Mouse (Mus musculus) spleen, postnatal 4 days (tissue): ENCODE results near the gene Ccl28.
"Not testable (repeated sequence)": the region's sequence is repeated elsewhere in the genome, so short reads cannot be mapped to it uniquely, and the experiment has no call there.

ENCODE experiments used
- DNase-seq, 2 experiments: peaks; one replicate each; pipeline ENCODE4 v3.0.0; 2022; ENCODE audit warnings: low spot score in 2 of 2

The Ccl28 gene

GRCm38 (mm10) chr13:119648891-119649698, 25.5 kb downstream of the Ccl28 start:
- DNase-seq, result no peak

- DNase-seq, result no peak
Measured at GRCm38 (mm10) chr13:119649699-119650046, 26.1 kb downstream of the Ccl28 start.

GRCm38 (mm10) chr13:119654734-119655133, 31.1 kb downstream of the Ccl28 start:
- no peak for DNase-seq

DNA sequence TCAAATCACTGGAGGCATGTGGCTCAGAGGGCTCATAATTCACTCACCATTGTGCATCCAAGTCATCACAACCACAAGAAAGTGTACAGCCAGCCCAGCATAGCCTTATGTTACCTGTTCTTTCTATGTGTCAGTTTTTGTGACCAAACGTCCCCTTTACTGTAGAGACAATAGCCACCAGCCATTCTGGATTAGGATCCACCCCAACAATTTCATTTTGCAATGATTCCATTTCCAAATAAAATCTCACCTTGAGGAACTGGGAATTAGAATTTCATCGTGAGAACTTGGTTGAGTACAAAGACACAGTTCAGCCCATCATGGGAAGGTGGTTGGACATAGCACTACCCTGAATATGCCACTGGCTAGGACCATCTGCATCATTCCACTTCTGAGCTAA, 32.6 kb downstream of the Ccl28 start:
- DNase-seq, result no peak

- no peak for DNase-seq
Measured at GRCm38 (mm10) chr13:119656846-119657416, 33.3 kb downstream of the Ccl28 start.

DNA sequence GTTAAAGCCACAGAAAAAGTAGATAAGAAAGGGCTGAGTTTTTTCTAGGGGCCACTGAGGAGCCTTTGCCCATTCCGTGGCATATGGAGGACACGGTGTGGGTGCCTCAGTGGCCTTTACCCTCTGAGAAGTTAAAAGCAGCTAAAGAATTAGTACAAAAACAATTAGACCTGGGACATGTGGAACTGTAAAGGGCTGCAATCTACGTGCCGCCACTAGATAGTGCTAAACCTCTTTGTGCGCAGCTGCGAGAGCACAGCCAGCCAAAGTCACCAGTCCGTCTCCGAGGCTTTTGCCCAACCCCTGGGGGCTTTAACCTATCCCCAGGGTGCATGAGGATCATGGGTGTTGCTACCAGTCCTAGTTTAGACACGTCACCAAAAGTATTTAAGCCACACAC, 37.8 kb downstream of the Ccl28 start:
- DNase-seq, result not testable (repeated sequence)

DNA sequence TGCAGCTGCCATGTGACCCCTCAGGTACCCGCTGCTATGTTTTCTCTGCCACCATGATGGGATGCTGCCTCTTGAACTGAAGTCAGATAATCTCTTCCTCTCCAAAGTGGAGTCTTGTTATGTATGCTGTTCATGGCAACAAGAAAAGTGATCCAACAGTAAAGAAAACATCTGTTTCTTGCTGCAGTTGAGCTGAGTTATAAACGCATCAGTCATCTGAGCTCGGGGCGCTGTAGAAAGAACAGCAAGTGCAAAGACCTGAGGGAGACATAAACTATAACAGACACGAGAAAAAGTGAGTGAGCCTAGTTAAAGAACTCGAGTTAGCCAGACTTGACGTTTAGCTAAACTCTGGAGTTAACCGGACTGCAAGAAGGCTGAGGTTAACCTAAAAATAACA, 55.2 kb downstream of the Ccl28 start:
- no peak for DNase-seq

GRCm38 (mm10) chr13:119679721-119680120, 56.1 kb downstream of the Ccl28 start:
- no peak for DNase-seq

- no peak for DNase-seq
Measured at GRCm38 (mm10) chr13:119681161-119681560, 57.5 kb downstream of the Ccl28 start.

DNA sequence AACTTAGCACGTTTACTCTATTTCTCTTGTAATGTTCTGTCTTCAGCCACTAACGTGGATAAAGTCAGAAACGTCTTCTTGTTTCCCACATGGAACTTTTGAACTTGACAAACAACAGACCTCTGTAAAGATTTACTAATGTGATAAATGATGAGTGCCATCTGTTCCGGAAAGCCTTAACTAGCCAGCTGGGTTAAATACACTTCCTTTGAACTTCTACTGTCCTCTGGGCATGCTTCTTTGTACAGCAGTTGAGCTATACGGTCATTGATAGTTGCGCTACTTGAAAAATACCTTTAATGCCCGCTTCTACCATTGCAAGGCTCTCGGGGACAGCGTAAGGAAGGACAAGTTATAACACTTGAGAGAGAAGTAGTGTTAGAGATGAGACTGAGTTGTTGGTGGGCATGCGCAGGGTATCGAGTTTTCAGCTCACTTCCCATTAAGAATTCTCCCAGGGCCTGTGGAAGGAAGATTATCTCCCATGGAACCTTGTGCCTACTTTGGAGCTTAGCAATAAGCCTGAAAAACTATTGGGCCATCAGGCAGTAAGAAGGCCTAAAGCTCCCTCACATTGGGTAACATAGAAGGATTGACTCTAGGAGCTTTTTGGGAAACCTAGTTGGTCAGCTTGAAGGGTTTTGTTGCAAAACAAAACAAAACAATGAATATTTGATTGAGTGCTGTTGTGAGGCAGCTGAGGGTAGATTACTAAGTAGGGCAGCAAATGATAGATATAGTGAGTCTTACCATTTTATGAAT, 61.0 kb downstream of the Ccl28 start:
- no peak for DNase-seq

DNA sequence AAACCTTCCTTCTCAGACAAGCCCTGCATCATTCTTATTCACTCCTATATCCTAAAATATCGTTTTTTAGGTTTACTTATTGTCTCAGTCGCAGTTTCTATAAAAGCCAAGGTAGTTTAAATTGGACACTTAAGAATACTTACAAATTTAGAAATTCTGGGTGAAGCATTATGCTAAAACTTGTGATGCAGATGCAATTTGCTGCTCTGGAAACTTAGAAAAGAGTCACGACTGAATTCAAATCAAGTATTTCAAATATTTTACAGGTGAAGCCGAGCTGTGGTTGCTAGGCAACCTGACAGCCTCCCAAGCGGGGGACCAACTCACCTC, 66.1 kb downstream of the Ccl28 start:
- DNase-seq, result no peak

DNA sequence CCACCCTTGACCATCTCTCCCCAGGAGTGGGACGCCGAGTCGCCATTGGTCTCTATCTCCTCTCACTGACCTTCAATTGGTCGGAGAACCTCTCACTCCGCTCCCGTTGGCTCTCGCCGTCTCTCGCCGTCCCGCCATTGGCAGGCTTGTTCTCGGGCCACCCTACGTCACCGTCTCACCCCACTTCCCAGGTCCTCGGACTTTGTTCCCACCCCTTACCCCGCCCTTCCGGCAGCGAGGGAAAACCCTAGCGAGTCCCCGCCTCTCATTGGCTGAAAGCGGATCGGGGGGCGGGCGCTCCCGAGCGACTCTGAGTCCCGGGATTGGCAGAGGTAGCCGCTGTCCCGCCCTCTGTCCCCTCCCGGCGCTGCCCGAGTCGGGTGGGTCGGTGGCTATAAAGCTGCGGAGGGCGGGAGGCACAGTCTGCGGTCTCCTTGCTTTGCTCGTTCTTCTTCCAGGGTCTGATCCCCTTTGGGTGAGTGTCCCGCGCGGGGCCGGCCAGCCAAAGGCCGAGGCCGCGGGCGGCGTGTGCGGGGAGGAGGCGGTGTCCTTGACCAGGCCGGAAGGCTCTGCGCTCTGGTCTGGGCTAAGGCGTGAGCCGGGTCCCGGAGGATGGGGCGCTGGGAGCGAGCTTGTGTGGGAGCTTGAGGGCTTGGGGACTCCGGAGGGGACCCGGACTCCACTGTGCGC, 66.6 kb downstream of the Ccl28 start, which contains the start of gene Hmgcs1:
TSS of gene Hmgcs1 (plus strand) at position 341 of the 690 bp plus-strand sequence.
- peak; percentile 97 to 98 for DNase-seq

DNA sequence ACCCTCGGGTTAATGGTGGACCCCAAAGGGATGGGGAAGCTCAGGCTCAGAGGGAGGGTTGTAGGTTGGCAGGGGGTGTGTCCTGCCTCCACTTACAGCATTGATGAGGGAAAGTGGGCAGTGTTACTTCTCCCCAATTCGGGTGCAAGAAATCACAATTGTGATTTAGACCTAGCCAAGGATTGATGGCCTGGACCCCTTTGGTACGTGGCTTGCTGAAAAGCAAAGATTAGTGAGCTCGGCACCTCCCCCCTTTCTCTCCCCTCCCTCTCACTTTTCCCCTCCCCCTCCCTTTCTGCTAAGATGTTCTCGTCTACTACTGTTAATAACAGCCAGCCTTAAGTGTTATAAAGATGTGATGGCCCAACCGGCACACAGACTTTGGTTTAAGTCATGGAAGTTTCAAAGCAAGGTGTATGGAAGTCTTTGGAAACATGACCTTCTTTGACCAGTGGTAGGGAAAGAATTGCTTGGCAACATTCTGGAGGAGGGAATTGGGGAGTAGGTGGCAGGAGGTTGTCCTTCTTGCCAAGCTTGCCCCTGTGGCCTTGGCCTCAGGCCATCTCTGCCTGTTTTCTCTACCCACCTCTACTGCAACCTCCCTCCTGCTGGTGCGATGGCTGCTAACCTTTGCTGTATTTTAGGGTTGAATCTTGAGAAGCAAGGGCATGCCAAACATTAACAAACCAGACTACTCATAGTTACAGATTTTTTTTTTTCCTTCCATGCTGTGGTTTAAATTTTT, 67.4 kb downstream of the Ccl28 start:
- no peak for DNase-seq

- not testable (repeated sequence) for DNase-seq
Measured at GRCm38 (mm10) chr13:119691958-119692357, 68.3 kb downstream of the Ccl28 start.

DNA sequence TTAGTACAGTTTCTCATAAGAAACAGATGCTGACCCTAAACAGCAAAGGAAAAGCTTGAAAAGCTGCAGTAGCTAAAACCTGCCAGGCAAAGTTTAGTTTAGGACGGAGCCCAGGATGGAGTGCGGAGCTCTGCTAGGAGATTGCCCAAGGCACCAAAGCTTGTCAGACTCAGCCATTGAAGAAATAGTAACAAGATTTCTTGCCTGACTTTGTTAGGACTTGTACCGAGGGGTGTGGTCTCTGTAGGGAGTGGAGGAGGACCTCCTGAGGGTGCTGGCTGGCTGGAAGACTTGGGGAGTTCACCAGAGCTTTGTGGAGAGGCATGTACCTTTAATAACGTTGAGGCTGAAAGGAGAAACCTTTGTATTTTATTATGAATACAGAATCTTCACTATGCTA, 72.1 kb downstream of the Ccl28 start:
- DNase-seq, result peak in 1 of 2 experiments; percentile 27

- DNase-seq, result no peak
Measured at GRCm38 (mm10) chr13:119696496-119696895, 72.9 kb downstream of the Ccl28 start.

DNA sequence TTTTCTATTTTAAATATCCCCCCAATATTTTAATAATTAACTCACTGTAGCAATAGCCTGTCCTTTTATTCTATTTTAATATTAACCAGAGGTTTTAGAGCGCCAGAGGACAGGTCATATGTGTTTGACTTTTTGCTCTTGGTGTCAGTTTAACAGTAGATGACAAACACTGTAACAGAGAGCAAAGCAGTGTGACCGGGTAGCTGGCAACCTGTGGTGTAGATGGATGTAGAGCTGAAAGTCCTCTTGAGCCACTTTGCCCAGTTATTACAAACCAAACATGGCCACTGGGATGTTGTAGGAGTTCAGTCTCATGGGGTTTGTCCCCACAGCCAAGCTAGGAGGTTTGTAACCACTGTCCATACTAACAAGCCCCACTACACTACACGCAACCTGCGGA, 74.8 kb downstream of the Ccl28 start:
- no peak for DNase-seq
